Mouse (Mus musculus): ENCODE data around the gene Sap30bp. TPM values are rescaled to one million over a fixed set of nuclear protein-coding genes. Genes with fewer than 3 reads are reported as not detected.

The Sap30bp gene
- polyA plus RNA-seq, 1 experiment = 14.4 TPM

- no peaks in the 10 kb centered on the region for H3K27me3 ChIP-seq (replicated peaks)
These were observed 81.7 kb downstream of the Sap30bp start for GRCm38 (mm10) chr11:116014821-116015220.

More at GRCm38 (mm10) chr11:116014821-116015220, 81.7 kb downstream of the Sap30bp start:
- H3K4me3 ChIP-seq (replicated peaks) = no peak overlapping the region
- peaks cover 64% of the 10 kb centered on the region for H3K4me1 ChIP-seq
- H3K9me3 ChIP-seq = no peaks in the 10 kb centered on the region
- peaks cover 17% of the 10 kb centered on the region for H3K36me3 ChIP-seq (replicated peaks; ENCODE audit: low read length)
- TF ChIP-seq FLI1 (IDR thresholded peaks at IDR 0.05; ENCODE audit: low read length) = no peak
- no peak for TF ChIP-seq GATA1 (IDR thresholded peaks at IDR 0.05; ENCODE audit: borderline replicate concordance, low read length)

Other genes starting within 250 kb of the Sap30bp start
- gene Grb2, start 224.7 kb upstream of the Sap30bp start, polyA plus RNA-seq (2012; ENCODE audit: insufficient read depth, low replicate concordance) = 30.1 and 77.5 TPM in 2 replicates
- gene Tmem94, start 167.8 kb upstream of the Sap30bp start, polyA plus RNA-seq (2012; ENCODE audit: insufficient read depth, low replicate concordance) = 22.7 and 34.8 TPM in 2 replicates
- gene Caskin2, start 119.6 kb upstream of the Sap30bp start, polyA plus RNA-seq (2012; ENCODE audit: insufficient read depth, low replicate concordance) = 3.0 and 5.3 TPM in 2 replicates
- 21.0 and 35.3 TPM in 2 replicates for gene Tsen54, start 118.6 kb upstream of the Sap30bp start, polyA plus RNA-seq (2012; ENCODE audit: insufficient read depth, low replicate concordance)
- gene Llgl2, start 109.2 kb upstream of the Sap30bp start, polyA plus RNA-seq (2012; ENCODE audit: insufficient read depth, low replicate concordance) = 6.1 and 12.4 TPM in 2 replicates
- gene Myo15b, start 74.9 kb upstream of the Sap30bp start, polyA plus RNA-seq (2012; ENCODE audit: insufficient read depth, low replicate concordance) = 0.48 TPM in 1 of 2 replicates, not detected in the other
- gene Smim5, start 33.3 kb upstream of the Sap30bp start, polyA plus RNA-seq (2012; ENCODE audit: insufficient read depth, low replicate concordance) = 6.7 and 13.1 TPM in 2 replicates
- gene Smim6, start 21.3 kb upstream of the Sap30bp start, polyA plus RNA-seq (2012; ENCODE audit: insufficient read depth, low replicate concordance) = not detected in 2 replicates
- 9.5 and 10.4 TPM in 2 replicates for gene Recql5, start 195 bp downstream of the Sap30bp start, polyA plus RNA-seq (2012; ENCODE audit: insufficient read depth, low replicate concordance)
- gene Itgb4, start 41.4 kb downstream of the Sap30bp start, polyA plus RNA-seq (2012; ENCODE audit: insufficient read depth, low replicate concordance) = 5.6 and 6.9 TPM in 2 replicates
- 197 and 238 TPM in 2 replicates for gene Galk1, start 79.4 kb downstream of the Sap30bp start, polyA plus RNA-seq (2012; ENCODE audit: insufficient read depth, low replicate concordance)
- 819 and 908 TPM in 2 replicates for gene H3f3b, start 94.7 kb downstream of the Sap30bp start, polyA plus RNA-seq (2012; ENCODE audit: insufficient read depth, low replicate concordance)
- gene Unk, start 97.0 kb downstream of the Sap30bp start, polyA plus RNA-seq (2012; ENCODE audit: insufficient read depth, low replicate concordance) = 18.8 and 53.4 TPM in 2 replicates
- 221 and 384 TPM in 2 replicates for gene Unc13d, start 144.7 kb downstream of the Sap30bp start, polyA plus RNA-seq (2012; ENCODE audit: insufficient read depth, low replicate concordance)
- gene Wbp2, start 153.7 kb downstream of the Sap30bp start, polyA plus RNA-seq (2012; ENCODE audit: insufficient read depth, low replicate concordance) = 842 and 1,717 TPM in 2 replicates
- gene Trim47, start 193.9 kb downstream of the Sap30bp start, polyA plus RNA-seq (2012; ENCODE audit: insufficient read depth, low replicate concordance) = 6.9 and 23.5 TPM in 2 replicates
- 3.0 and 9.5 TPM in 2 replicates for gene Trim65, start 197.8 kb downstream of the Sap30bp start, polyA plus RNA-seq (2012; ENCODE audit: insufficient read depth, low replicate concordance)
- gene Mrpl38, start 205.6 kb downstream of the Sap30bp start, polyA plus RNA-seq (2012; ENCODE audit: insufficient read depth, low replicate concordance) = 25.4 and 80.4 TPM in 2 replicates
- gene Fbf1, start 234.9 kb downstream of the Sap30bp start, polyA plus RNA-seq (2012; ENCODE audit: insufficient read depth, low replicate concordance) = 33.9 and 37.8 TPM in 2 replicates

Data from megakaryocyte, embryonic 14.5 days (primary cell).